Mouse (Mus musculus): ENCODE results near the gene Cdh15. TPM values are rescaled to one million over a fixed set of nuclear protein-coding genes. Genes with fewer than 3 reads are reported as not detected.

Gene Cdh15
- polyA plus RNA-seq, 1 experiment from 2014 or later = 3.0 TPM

DNA sequence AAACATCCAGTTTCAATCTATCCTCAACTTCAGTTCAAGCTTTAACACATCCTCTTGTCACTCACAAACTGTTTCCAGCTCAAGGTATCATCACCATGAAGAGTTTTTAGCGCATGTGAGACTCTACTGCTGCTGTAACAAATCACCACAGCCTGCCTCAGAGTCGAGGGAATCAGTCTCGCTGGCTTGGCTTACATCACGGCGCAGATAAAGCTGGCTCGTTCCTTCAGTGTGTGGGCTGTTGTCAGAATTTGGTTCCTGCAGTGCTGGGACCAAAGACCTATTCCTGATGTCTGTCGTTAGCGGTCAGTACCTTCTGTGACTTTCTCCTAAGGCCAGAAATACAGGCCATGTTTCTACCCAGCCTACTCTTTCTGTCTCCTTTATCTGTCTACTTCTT is 49.4 kb downstream of the Cdh15 start:
- Histone ChIP-seq H3K4me1 (ENCODE audit: control insufficient read depth, insufficient read depth, low read length) (no peaks in the 10 kb centered on the region), H3K27ac (replicated peaks; ENCODE audit: low read depth, low read length) (no peak overlapping the region), H3K27me3 (ENCODE audit: control insufficient read depth, insufficient read depth, low read length) (no peaks in the 10 kb centered on the region), H3K4me3 (ENCODE audit: low read depth, low read length) (no peak overlapping the region), H3K4me2 (ENCODE audit: low read depth, low read length) (no peak overlapping the region), H3K9me3 (replicated peaks; ENCODE audit: control insufficient read depth, low read length) (no peaks in the 10 kb centered on the region), H3K36me3 (replicated peaks; ENCODE audit: control insufficient read depth, insufficient read depth, low read depth, low read length) (peaks cover 15% of the 10 kb centered on the region), H3K9ac (replicated peaks; ENCODE audit: low read length) (no peak overlapping the region)
- DNase-seq (ENCODE audit: low spot score) = no peak
- 93% methylated on average over 8 of the region's 8 CpGs for WGBS
- no peak for ATAC-seq (replicated peaks; ENCODE audit: insufficient number of reproducible peaks, low FRiP score, low TSS enrichment, low read depth)

DNA sequence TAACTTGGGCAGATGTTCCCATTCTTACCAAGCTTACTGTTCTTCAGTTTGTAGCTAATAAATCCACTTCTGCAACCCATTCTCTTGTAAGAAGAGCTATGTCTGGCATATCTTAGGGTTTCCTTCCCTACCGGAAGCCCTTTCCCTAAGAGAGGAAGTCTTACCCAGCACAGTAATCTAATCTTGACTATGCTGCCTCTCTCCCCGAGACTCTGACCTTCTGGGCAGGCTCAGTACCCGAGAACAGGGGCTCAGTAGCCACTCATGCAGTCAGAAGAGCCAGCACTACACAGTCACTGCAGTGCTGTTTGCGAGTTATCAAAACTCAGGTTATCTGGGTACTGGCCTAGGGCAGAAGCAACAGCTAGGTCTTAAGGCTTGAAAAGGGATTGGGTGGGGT is 50.3 kb downstream of the Cdh15 start:
- DNase-seq (ENCODE audit: low spot score) = no peak
- 85% methylated on average over 4 of the region's 4 CpGs for whole genome bisulfite sequencing
- Histone ChIP-seq H3K36me3 (replicated peaks; ENCODE audit: control insufficient read depth, insufficient read depth, low read depth, low read length) (peaks cover 13% of the 10 kb centered on the region), H3K27me3 (ENCODE audit: control insufficient read depth, insufficient read depth, low read length) (no peaks in the 10 kb centered on the region), H3K4me2 (ENCODE audit: low read depth, low read length) (no peak overlapping the region), H3K4me3 (ENCODE audit: low read depth, low read length) (no peak overlapping the region), H3K9ac (replicated peaks; ENCODE audit: low read length) (no peak overlapping the region), H3K9me3 (replicated peaks; ENCODE audit: control insufficient read depth, low read length) (no peaks in the 10 kb centered on the region), H3K27ac (replicated peaks; ENCODE audit: low read depth, low read length) (no peak overlapping the region), H3K4me1 (ENCODE audit: control insufficient read depth, insufficient read depth, low read length) (no peaks in the 10 kb centered on the region)
- ATAC-seq (replicated peaks; ENCODE audit: insufficient number of reproducible peaks, low FRiP score, low TSS enrichment, low read depth) = no peak

DNA sequence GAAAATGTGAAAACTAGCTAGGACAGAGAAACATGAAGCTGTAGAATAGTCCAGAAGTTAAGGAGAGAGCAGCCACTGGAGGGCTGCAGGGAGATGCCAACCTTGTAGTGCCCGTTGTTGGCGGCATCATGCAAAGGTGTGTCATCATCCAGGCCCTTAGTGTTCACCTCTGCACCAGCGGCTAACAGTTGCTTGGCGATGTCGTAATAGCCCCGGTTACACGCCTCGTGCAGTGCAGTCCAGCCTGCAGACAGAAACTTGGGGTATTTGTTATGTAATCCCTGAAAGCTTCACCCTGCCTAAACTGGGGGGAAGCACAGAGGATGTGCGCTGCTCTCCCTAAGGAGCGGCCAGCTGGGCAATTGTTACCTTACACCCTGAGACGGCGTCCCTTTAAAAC is 50.7 kb downstream of the Cdh15 start:
- no peaks in the 10 kb centered on the region for H3K27me3 ChIP-seq (ENCODE audit: control insufficient read depth, insufficient read depth, low read length)

DNA sequence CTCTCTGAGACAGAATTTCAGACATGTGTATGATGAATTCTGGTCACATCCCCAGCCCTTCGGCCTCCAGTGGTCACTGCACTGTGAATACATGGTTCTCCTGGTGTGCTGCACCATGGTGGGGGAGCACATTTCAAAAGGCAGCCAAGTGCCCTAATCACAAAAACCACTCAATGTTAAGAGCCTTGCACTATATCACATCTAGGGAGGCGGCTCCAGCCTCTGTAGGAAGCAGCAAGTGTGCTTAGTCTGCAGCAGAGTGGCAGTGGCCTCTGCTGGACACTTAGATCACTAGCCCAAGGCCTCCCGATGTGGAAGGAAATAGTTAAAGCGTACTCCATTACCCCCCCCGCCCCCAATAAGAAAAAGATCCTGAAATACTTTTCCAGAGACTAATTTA is 51.3 kb downstream of the Cdh15 start:
- Histone ChIP-seq H3K9me3 (replicated peaks; ENCODE audit: control insufficient read depth, low read length) (no peaks in the 10 kb centered on the region), H3K27ac (replicated peaks; ENCODE audit: low read depth, low read length) (no peak overlapping the region), H3K4me1 (ENCODE audit: control insufficient read depth, insufficient read depth, low read length) (no peaks in the 10 kb centered on the region), H3K4me3 (ENCODE audit: low read depth, low read length) (no peak overlapping the region), H3K4me2 (ENCODE audit: low read depth, low read length) (no peak overlapping the region), H3K9ac (replicated peaks; ENCODE audit: low read length) (no peak overlapping the region), H3K36me3 (replicated peaks; ENCODE audit: control insufficient read depth, insufficient read depth, low read depth, low read length) (peaks cover 13% of the 10 kb centered on the region), H3K27me3 (ENCODE audit: control insufficient read depth, insufficient read depth, low read length) (no peaks in the 10 kb centered on the region)
- WGBS = 83% methylated on average over 5 of the region's 5 CpGs
- DNase-seq (ENCODE audit: low spot score) (no peak), ATAC-seq (replicated peaks; ENCODE audit: insufficient number of reproducible peaks, low FRiP score, low TSS enrichment, low read depth) (no peak)

More for the DNA sequence above, 50.7 kb downstream of the Cdh15 start:
- H3K4me3 ChIP-seq (ENCODE audit: low read depth, low read length) = no peak overlapping the region
- no peak for DNase-seq (ENCODE audit: low spot score)
- no peak overlapping the region for H3K9ac ChIP-seq (replicated peaks; ENCODE audit: low read length)
- ATAC-seq (replicated peaks; ENCODE audit: insufficient number of reproducible peaks, low FRiP score, low TSS enrichment, low read depth) = no peak
- no peak overlapping the region for H3K27ac ChIP-seq (replicated peaks; ENCODE audit: low read depth, low read length)
- peaks cover 13% of the 10 kb centered on the region for H3K36me3 ChIP-seq (replicated peaks; ENCODE audit: control insufficient read depth, insufficient read depth, low read depth, low read length)
- H3K9me3 ChIP-seq (replicated peaks; ENCODE audit: control insufficient read depth, low read length) = no peaks in the 10 kb centered on the region
- no peak overlapping the region for H3K4me2 ChIP-seq (ENCODE audit: low read depth, low read length)
- H3K4me1 ChIP-seq (ENCODE audit: control insufficient read depth, insufficient read depth, low read length) = no peaks in the 10 kb centered on the region
- WGBS = 92% methylated on average over 12 of the region's 12 CpGs

DNA sequence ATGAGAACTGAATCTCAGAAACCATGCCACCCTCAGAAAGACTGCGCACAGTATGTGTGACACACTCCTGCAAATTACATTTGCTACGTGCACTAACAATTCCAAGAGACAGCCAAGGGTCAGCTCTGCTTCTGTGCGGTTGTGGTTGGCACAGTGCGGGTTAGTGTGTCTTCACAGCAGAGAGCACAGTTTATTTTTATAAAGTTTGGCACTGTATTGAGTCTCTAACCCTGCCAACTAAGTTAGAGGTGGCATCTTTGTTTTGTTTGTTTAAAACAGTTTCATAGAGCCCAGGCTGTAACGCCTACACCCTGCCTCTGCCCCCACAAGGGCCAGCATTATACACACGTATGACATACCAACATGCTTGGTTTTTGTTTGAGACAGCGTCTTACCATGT is 53.7 kb downstream of the Cdh15 start:
- no peaks in the 10 kb centered on the region for H3K9me3 ChIP-seq (replicated peaks; ENCODE audit: control insufficient read depth, low read length)
- H3K4me3 ChIP-seq (ENCODE audit: low read depth, low read length) = no peak overlapping the region
- 0 out of 2 replicates have a peak, but pooled peaks cover 2% of the 10 kb centered on the region for H3K36me3 ChIP-seq (replicated peaks; ENCODE audit: control insufficient read depth, insufficient read depth, low read depth, low read length)
- ATAC-seq (replicated peaks; ENCODE audit: insufficient number of reproducible peaks, low FRiP score, low TSS enrichment, low read depth) (no peak), DNase-seq (ENCODE audit: low spot score) (no peak)
- H3K4me1 ChIP-seq (ENCODE audit: control insufficient read depth, insufficient read depth, low read length) = no peaks in the 10 kb centered on the region
- H3K27ac ChIP-seq (replicated peaks; ENCODE audit: low read depth, low read length) = no peak overlapping the region
- no peak overlapping the region for H3K9ac ChIP-seq (replicated peaks; ENCODE audit: low read length)
- WGBS = 91% methylated on average over 7 of the region's 7 CpGs
- no peak overlapping the region for H3K4me2 ChIP-seq (ENCODE audit: low read depth, low read length)
- H3K27me3 ChIP-seq (ENCODE audit: control insufficient read depth, insufficient read depth, low read length) = no peaks in the 10 kb centered on the region

DNA sequence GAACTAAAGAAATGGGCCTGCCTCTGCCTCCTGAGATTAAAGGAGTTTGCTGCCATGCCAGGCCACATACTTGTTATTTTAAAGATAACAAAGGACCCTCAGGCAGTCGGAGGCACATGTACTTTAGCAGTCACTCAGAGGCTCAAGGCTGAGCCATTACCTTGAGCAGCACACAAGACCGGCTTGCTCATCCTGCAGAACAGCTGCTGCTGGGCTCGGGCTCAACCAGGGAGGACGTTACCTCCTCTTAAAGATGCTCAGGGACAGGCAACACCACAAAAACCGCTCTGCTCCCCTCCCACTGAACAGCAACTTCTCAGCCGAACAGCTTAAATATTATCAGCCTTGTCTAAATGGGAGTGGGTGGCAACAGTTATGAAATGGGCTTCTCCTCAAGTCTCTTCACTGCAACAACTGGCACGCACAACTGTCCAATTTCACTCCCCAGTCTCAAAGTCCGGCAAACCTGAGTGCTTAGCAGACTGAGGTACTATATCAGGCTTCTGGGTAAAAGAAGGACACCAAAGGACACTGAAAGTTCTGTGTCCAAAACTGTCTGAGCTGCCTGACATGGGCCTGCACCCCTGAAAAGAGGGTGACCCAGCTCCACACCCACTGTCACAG is 54.2 kb downstream of the Cdh15 start:
- H3K27ac ChIP-seq (replicated peaks; ENCODE audit: low read depth, low read length) = no peak overlapping the region
- no peak overlapping the region for H3K9ac ChIP-seq (replicated peaks; ENCODE audit: low read length)
- no peaks in the 10 kb centered on the region for H3K27me3 ChIP-seq (ENCODE audit: control insufficient read depth, insufficient read depth, low read length)
- H3K4me1 ChIP-seq (ENCODE audit: control insufficient read depth, insufficient read depth, low read length) = no peaks in the 10 kb centered on the region
- DNase-seq (ENCODE audit: low spot score) = no peak
- no peaks in the 10 kb centered on the region for H3K36me3 ChIP-seq (replicated peaks; ENCODE audit: control insufficient read depth, insufficient read depth, low read depth, low read length)
- no peaks in the 10 kb centered on the region for H3K9me3 ChIP-seq (replicated peaks; ENCODE audit: control insufficient read depth, low read length)
- ATAC-seq (replicated peaks; ENCODE audit: insufficient number of reproducible peaks, low FRiP score, low TSS enrichment, low read depth) = no peak
- no peak overlapping the region for H3K4me2 ChIP-seq (ENCODE audit: low read depth, low read length)
- WGBS = 82% methylated on average over 8 of the region's 8 CpGs
- no peak overlapping the region for H3K4me3 ChIP-seq (ENCODE audit: low read depth, low read length)

DNA sequence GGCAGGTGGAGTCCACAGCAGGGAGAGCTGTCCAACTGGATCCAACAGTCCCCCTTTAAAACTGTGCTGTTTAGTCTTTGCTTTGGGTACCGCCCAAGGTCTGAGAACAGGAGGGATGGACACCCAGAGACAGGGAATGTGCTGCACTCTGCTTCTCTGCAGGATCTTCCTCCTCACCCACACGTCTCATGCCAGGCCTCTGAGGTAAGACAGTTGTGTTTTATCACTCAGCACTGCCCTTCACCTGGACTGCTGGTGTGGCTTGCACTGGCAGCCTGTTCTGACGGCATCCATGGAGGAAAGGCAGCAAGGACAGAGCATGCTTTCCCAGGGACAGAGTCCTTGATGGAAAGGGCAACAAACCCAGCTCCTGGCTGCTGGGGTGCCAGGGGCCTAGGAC is 54.8 kb downstream of the Cdh15 start:
- H3K4me2 ChIP-seq (ENCODE audit: low read depth, low read length) = no peak overlapping the region
- H3K27me3 ChIP-seq (ENCODE audit: control insufficient read depth, insufficient read depth, low read length) = no peaks in the 10 kb centered on the region
- DNase-seq (ENCODE audit: low spot score) (no peak), ATAC-seq (replicated peaks; ENCODE audit: insufficient number of reproducible peaks, low FRiP score, low TSS enrichment, low read depth) (no peak)
- WGBS = 76% methylated on average over 3 of the region's 3 CpGs
- H3K36me3 ChIP-seq (replicated peaks; ENCODE audit: control insufficient read depth, insufficient read depth, low read depth, low read length) = no peaks in the 10 kb centered on the region
- H3K4me1 ChIP-seq (ENCODE audit: control insufficient read depth, insufficient read depth, low read length) = no peaks in the 10 kb centered on the region
- no peak overlapping the region for H3K9ac ChIP-seq (replicated peaks; ENCODE audit: low read length)
- H3K9me3 ChIP-seq (replicated peaks; ENCODE audit: control insufficient read depth, low read length) = no peaks in the 10 kb centered on the region
- H3K27ac ChIP-seq (replicated peaks; ENCODE audit: low read depth, low read length) = no peak overlapping the region
- H3K4me3 ChIP-seq (ENCODE audit: low read depth, low read length) = no peak overlapping the region

DNA sequence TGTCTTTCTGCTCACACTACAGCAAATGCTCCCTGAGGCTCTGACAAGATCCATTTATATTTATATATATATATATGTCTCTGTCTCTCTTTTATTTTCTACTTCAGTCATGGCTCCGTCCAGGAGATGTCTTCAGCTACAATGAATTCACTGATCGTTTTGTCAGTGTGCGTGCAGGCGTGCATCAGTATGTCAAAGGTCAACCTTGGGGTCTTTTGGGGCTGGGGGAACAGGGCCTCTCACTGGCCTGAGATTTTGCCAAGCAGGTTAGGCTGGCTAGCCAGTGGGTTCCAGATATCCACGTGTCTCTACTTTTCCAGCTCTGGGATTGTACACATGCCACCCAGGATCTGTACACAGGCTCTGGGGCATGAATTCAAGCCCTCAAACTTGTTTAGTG is 55.2 kb downstream of the Cdh15 start:
- H3K4me3 ChIP-seq (ENCODE audit: low read depth, low read length) = no peak overlapping the region
- H3K9me3 ChIP-seq (replicated peaks; ENCODE audit: control insufficient read depth, low read length) = no peaks in the 10 kb centered on the region
- WGBS = 56% methylated on average over 5 of the region's 5 CpGs
- H3K4me2 ChIP-seq (ENCODE audit: low read depth, low read length) = no peak overlapping the region
- no peaks in the 10 kb centered on the region for H3K4me1 ChIP-seq (ENCODE audit: control insufficient read depth, insufficient read depth, low read length)
- H3K27me3 ChIP-seq (ENCODE audit: control insufficient read depth, insufficient read depth, low read length) = no peaks in the 10 kb centered on the region
- ATAC-seq (replicated peaks; ENCODE audit: insufficient number of reproducible peaks, low FRiP score, low TSS enrichment, low read depth) = no peak
- no peaks in the 10 kb centered on the region for H3K36me3 ChIP-seq (replicated peaks; ENCODE audit: control insufficient read depth, insufficient read depth, low read depth, low read length)
- no peak for DNase-seq (ENCODE audit: low spot score)
- H3K27ac ChIP-seq (replicated peaks; ENCODE audit: low read depth, low read length) = no peak overlapping the region
- no peak overlapping the region for H3K9ac ChIP-seq (replicated peaks; ENCODE audit: low read length)
